Mouse (Mus musculus): ENCODE measurements around the gene Cdc14b. TPM values are rescaled to one million over a fixed set of nuclear protein-coding genes. Genes with fewer than 3 reads are reported as not detected.
A peak's percentile ranks its signal among the peaks of the same experiment; 100 is the strongest.

The Cdc14b gene
- polyA plus RNA-seq, 1 experiment from 2014 or later: 3.0 TPM

DNA sequence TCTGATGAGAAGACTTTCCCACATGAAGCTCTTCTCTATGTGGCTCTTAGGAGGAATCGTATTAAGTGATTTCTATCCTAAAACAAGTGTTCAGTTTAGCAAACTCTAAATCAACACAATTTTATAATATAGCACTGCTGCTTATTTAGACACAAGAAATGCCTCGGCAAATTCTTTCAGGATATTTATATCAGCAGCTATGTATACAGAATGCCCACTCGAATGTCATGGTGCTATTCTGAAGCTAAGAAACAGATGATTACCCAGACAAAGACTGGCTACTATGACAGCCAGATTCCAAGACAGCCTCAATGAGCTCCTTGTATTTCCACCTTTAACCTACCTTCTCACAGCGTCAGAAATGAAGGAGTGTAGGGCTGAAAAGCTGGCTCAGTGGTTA is 42.0 kb downstream of the Cdc14b start:
- 84% methylated on average over 4 of the region's 4 CpGs for WGBS
- no peak overlapping the region for H3K4me3 ChIP-seq (replicated peaks; ENCODE audit: low read length)
- no peaks in the 10 kb centered on the region for H3K4me1 ChIP-seq (replicated peaks; ENCODE audit: control insufficient read depth, insufficient read depth, low read length)
- H3K9ac ChIP-seq: no peak overlapping the region
- H3K27ac ChIP-seq: no peak overlapping the region
- ATAC-seq (ENCODE audit: low FRiP score) (no peak), DNase-seq (ENCODE audit: low spot score) (no peak)
- H3K4me2 ChIP-seq (replicated peaks): no peak overlapping the region
- H3K9me3 ChIP-seq (ENCODE audit: control insufficient read depth, low read length): no peaks in the 10 kb centered on the region
- no peaks in the 10 kb centered on the region for H3K36me3 ChIP-seq (replicated peaks; ENCODE audit: control insufficient read depth, insufficient read depth)
- H3K27me3 ChIP-seq (ENCODE audit: control insufficient read depth, insufficient read depth, low read length): no peaks in the 10 kb centered on the region

GRCm38 (mm10) chr13:64226725-64227124 is 48.4 kb downstream of the Cdc14b start:
- H3K9ac ChIP-seq: no peak overlapping the region
- WGBS: 87% methylated on average over 4 of the region's 4 CpGs
- no peaks in the 10 kb centered on the region for H3K27me3 ChIP-seq (ENCODE audit: control insufficient read depth, insufficient read depth, low read length)

GRCm38 (mm10) chr13:64225738-64226137 is 49.4 kb downstream of the Cdc14b start:
- WGBS: 93% methylated on average over 3 of the region's 3 CpGs
- H3K36me3 ChIP-seq (replicated peaks; ENCODE audit: control insufficient read depth, insufficient read depth): no peaks in the 10 kb centered on the region
- ATAC-seq (ENCODE audit: low FRiP score) (no peak), DNase-seq (ENCODE audit: low spot score) (no peak)
- H3K4me1 ChIP-seq (replicated peaks; ENCODE audit: control insufficient read depth, insufficient read depth, low read length): no peaks in the 10 kb centered on the region
- no peak overlapping the region for H3K4me3 ChIP-seq (replicated peaks; ENCODE audit: low read length)
- no peak overlapping the region for H3K4me2 ChIP-seq (replicated peaks)
- H3K9ac ChIP-seq: no peak overlapping the region
- H3K27ac ChIP-seq: no peak overlapping the region
- no peaks in the 10 kb centered on the region for H3K9me3 ChIP-seq (ENCODE audit: control insufficient read depth, low read length)
- no peaks in the 10 kb centered on the region for H3K27me3 ChIP-seq (ENCODE audit: control insufficient read depth, insufficient read depth, low read length)

More at GRCm38 (mm10) chr13:64226725-64227124, 48.4 kb downstream of the Cdc14b start:
- no peak overlapping the region for H3K4me3 ChIP-seq (replicated peaks; ENCODE audit: low read length)
- H3K4me1 ChIP-seq (replicated peaks; ENCODE audit: control insufficient read depth, insufficient read depth, low read length): no peaks in the 10 kb centered on the region
- H3K27ac ChIP-seq: no peak overlapping the region
- DNase-seq (ENCODE audit: low spot score) (no peak), ATAC-seq (ENCODE audit: low FRiP score) (no peak)
- H3K36me3 ChIP-seq (replicated peaks; ENCODE audit: control insufficient read depth, insufficient read depth): no peaks in the 10 kb centered on the region
- H3K9me3 ChIP-seq (ENCODE audit: control insufficient read depth, low read length): no peaks in the 10 kb centered on the region
- H3K4me2 ChIP-seq (replicated peaks): no peak overlapping the region

GRCm38 (mm10) chr13:64214891-64215290 is 60.2 kb downstream of the Cdc14b start:
- ATAC-seq (ENCODE audit: low FRiP score): no peak
- Histone ChIP-seq H3K9me3 (ENCODE audit: control insufficient read depth, low read length) (no peaks in the 10 kb centered on the region), H3K27me3 (ENCODE audit: control insufficient read depth, insufficient read depth, low read length) (no peaks in the 10 kb centered on the region), H3K4me2 (replicated peaks) (no peak overlapping the region), H3K36me3 (replicated peaks; ENCODE audit: control insufficient read depth, insufficient read depth) (no peaks in the 10 kb centered on the region), H3K4me1 (replicated peaks; ENCODE audit: control insufficient read depth, insufficient read depth, low read length) (no peaks in the 10 kb centered on the region), H3K9ac (no peak overlapping the region), H3K4me3 (replicated peaks; ENCODE audit: low read length) (no peak overlapping the region), H3K27ac (no peak overlapping the region)
- DNase-seq (ENCODE audit: low spot score): no peak
- WGBS: 97% methylated on average over 5 of the region's 5 CpGs

DNA sequence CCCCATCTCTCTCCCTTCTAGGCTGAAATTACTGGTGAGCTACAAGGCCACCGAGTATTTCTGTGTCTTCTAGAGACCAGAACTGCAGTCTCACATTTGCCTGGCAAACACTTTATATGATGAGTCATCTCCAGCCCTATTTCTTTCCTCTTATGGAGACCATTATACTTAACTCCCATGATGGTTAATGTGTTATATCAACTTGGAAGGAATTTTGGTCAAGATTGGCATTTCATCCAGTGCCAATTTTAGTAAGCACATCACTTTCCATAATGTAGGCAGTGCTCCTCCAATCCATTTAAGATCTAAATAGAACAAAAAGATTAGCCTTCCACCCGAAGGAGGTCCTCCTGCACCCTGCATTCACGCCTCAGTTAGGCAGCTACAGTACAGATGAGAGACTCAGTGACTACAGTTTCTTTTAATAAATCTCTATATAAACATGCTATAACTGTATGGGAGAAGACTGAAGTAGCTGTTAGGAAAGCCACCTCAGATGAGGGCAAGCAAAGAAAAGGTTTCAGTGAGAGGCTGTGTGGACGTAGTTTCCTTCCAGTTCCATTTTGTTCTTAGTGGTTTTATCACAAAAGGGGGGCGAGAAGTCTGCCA is 63.0 kb downstream of the Cdc14b start:
- Histone ChIP-seq H3K36me3 (replicated peaks; ENCODE audit: control insufficient read depth, insufficient read depth) (no peaks in the 10 kb centered on the region), H3K27ac (no peak overlapping the region), H3K27me3 (ENCODE audit: control insufficient read depth, insufficient read depth, low read length) (no peaks in the 10 kb centered on the region), H3K4me2 (replicated peaks) (no peak overlapping the region), H3K9me3 (ENCODE audit: control insufficient read depth, low read length) (no peaks in the 10 kb centered on the region), H3K9ac (no peak overlapping the region), H3K4me1 (replicated peaks; ENCODE audit: control insufficient read depth, insufficient read depth, low read length) (no peaks in the 10 kb centered on the region), H3K4me3 (replicated peaks; ENCODE audit: low read length) (no peak overlapping the region)
- ATAC-seq (ENCODE audit: low FRiP score) (no peak), DNase-seq (ENCODE audit: low spot score) (no peak)
- 86% methylated on average over 5 of the region's 5 CpGs for WGBS

GRCm38 (mm10) chr13:64208146-64208545 is 66.9 kb downstream of the Cdc14b start:
- no peaks in the 10 kb centered on the region for H3K9me3 ChIP-seq (ENCODE audit: control insufficient read depth, low read length)
- no peak overlapping the region for H3K9ac ChIP-seq
- no peaks in the 10 kb centered on the region for H3K36me3 ChIP-seq (replicated peaks; ENCODE audit: control insufficient read depth, insufficient read depth)
- H3K4me2 ChIP-seq (replicated peaks): no peak overlapping the region
- 91% methylated on average over 6 of the region's 6 CpGs for WGBS
- DNase-seq (ENCODE audit: low spot score): no peak
- no peaks in the 10 kb centered on the region for H3K4me1 ChIP-seq (replicated peaks; ENCODE audit: control insufficient read depth, insufficient read depth, low read length)
- ATAC-seq (ENCODE audit: low FRiP score): no peak
- H3K27ac ChIP-seq: no peak overlapping the region
- H3K27me3 ChIP-seq (ENCODE audit: control insufficient read depth, insufficient read depth, low read length): no peaks in the 10 kb centered on the region
- no peak overlapping the region for H3K4me3 ChIP-seq (replicated peaks; ENCODE audit: low read length)

DNA sequence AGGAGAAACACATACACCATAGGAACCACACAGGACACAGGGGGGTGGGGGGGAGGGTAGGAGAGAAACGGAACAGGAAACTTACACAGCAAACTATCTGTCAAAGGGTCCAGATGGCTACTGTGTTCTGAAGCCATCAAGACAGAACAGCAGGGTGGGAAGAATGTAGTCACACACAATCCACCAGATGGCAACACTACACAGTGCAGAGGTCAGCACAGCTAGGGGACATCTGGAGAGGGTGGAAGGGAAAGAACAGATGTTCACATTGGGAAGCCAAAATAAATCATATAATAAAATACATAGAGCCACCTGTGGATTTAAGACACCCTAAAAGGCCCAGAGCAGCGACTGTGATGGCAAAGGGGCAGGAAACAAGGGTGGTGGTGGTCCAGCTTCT is 69.9 kb downstream of the Cdc14b start:
- Histone ChIP-seq H3K27ac (no peak overlapping the region), H3K4me3 (replicated peaks; ENCODE audit: low read length) (no peak overlapping the region), H3K36me3 (replicated peaks; ENCODE audit: control insufficient read depth, insufficient read depth) (no peaks in the 10 kb centered on the region), H3K9me3 (ENCODE audit: control insufficient read depth, low read length) (no peaks in the 10 kb centered on the region), H3K27me3 (ENCODE audit: control insufficient read depth, insufficient read depth, low read length) (no peaks in the 10 kb centered on the region), H3K4me2 (replicated peaks) (no peak overlapping the region), H3K9ac (no peak overlapping the region), H3K4me1 (replicated peaks; ENCODE audit: control insufficient read depth, insufficient read depth, low read length) (no peaks in the 10 kb centered on the region)
- WGBS: 32% methylated on average over 2 of the region's 2 CpGs
- ATAC-seq (ENCODE audit: low FRiP score) (peak; percentile 59; the same call in 1 of the 2 replicates), DNase-seq (ENCODE audit: low spot score) (no peak)

DNA sequence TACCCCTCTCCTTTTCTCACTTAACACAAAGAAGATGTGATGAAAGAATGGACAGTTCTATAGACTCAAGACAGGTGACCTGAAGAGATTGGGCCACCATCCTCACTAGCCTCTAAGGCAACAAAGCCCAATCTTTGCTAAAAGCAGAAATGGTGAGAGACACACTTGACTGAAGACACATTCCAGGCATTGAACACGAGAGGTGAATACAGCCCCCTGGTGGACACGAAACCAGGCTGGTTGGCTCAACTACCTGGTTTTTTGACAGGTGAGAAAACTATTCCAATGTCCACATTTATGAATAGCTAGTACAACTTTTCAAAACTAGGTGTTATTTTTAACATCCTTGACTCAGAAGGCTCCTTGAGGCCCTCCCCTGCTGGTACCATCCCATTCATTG is 70.4 kb downstream of the Cdc14b start:
- no peaks in the 10 kb centered on the region for H3K9me3 ChIP-seq (ENCODE audit: control insufficient read depth, low read length)
- ATAC-seq (ENCODE audit: low FRiP score) (no peak), DNase-seq (ENCODE audit: low spot score) (no peak)
- no peak overlapping the region for H3K27ac ChIP-seq
- no peaks in the 10 kb centered on the region for H3K4me1 ChIP-seq (replicated peaks; ENCODE audit: control insufficient read depth, insufficient read depth, low read length)
- no peaks in the 10 kb centered on the region for H3K36me3 ChIP-seq (replicated peaks; ENCODE audit: control insufficient read depth, insufficient read depth)
- no peak overlapping the region for H3K9ac ChIP-seq
- H3K4me3 ChIP-seq (replicated peaks; ENCODE audit: low read length): no peak overlapping the region
- whole genome bisulfite sequencing: 74% methylated on average over 2 of the region's 2 CpGs
- no peak overlapping the region for H3K4me2 ChIP-seq (replicated peaks)
- no peaks in the 10 kb centered on the region for H3K27me3 ChIP-seq (ENCODE audit: control insufficient read depth, insufficient read depth, low read length)

DNA sequence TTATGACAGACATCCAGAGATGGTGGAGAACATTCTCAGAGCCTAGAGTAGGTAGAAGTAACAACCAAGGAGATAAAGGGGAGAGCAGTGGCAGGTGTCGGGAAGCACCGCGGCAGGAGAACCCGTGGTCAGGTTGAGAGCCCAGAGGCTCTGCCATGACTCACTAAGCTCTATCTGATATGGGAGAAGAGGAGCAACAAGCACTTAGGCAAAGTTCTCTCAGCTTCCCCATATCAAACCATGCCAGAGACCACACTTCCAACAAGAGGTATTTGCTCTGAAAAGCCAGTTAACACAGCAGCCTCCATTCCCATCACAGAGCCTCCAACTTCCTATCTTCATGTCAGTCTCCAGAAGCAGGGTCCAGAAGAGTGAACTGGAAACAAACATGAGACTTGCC is 74.2 kb downstream of the Cdc14b start:
- no peak for DNase-seq (ENCODE audit: low spot score)
- H3K4me2 ChIP-seq (replicated peaks): no peak overlapping the region
- H3K4me1 ChIP-seq (replicated peaks; ENCODE audit: control insufficient read depth, insufficient read depth, low read length): no peaks in the 10 kb centered on the region
- H3K36me3 ChIP-seq (replicated peaks; ENCODE audit: control insufficient read depth, insufficient read depth): 0 out of 2 replicates have a peak, but pooled peaks cover 4% of the 10 kb centered on the region
- H3K4me3 ChIP-seq (replicated peaks; ENCODE audit: low read length): no peak overlapping the region
- no peak overlapping the region for H3K27ac ChIP-seq
- 100% methylated on average over 4 of the region's 4 CpGs for WGBS
- H3K9me3 ChIP-seq (ENCODE audit: control insufficient read depth, low read length): no peaks in the 10 kb centered on the region
- no peaks in the 10 kb centered on the region for H3K27me3 ChIP-seq (ENCODE audit: control insufficient read depth, insufficient read depth, low read length)
- H3K9ac ChIP-seq: no peak overlapping the region
- ATAC-seq (ENCODE audit: low FRiP score): no peak

- no peak for ATAC-seq (ENCODE audit: low FRiP score)
- H3K4me1 ChIP-seq (replicated peaks; ENCODE audit: control insufficient read depth, insufficient read depth, low read length): no peaks in the 10 kb centered on the region
- 91% methylated on average over 4 of the region's 4 CpGs for WGBS
These were observed 76.8 kb downstream of the Cdc14b start for GRCm38 (mm10) chr13:64198310-64198709.

More at GRCm38 (mm10) chr13:64198310-64198709, 76.8 kb downstream of the Cdc14b start:
- no peak overlapping the region for H3K27ac ChIP-seq
- no peak overlapping the region for H3K4me3 ChIP-seq (replicated peaks; ENCODE audit: low read length)
- H3K27me3 ChIP-seq (ENCODE audit: control insufficient read depth, insufficient read depth, low read length): no peaks in the 10 kb centered on the region
- H3K36me3 ChIP-seq (replicated peaks; ENCODE audit: control insufficient read depth, insufficient read depth): 0 out of 2 replicates have a peak, but pooled peaks cover 8% of the 10 kb centered on the region
- no peak overlapping the region for H3K4me2 ChIP-seq (replicated peaks)
- DNase-seq (ENCODE audit: low spot score): no peak
- no peak overlapping the region for H3K9ac ChIP-seq
- H3K9me3 ChIP-seq (ENCODE audit: control insufficient read depth, low read length): no peaks in the 10 kb centered on the region

Data from hindbrain, embryonic 14.5 days (tissue).